Mouse (Mus musculus) testis, adult 2 months (tissue): ENCODE data around the gene Zfp983. TPM values are rescaled to one million over a fixed set of nuclear protein-coding genes. Genes with fewer than 3 reads are reported as not detected.
"Not testable (repeated sequence)": the region's sequence is repeated elsewhere in the genome, so short reads cannot be mapped to it uniquely, and the experiment has no call there.

ENCODE experiments used
- H3K27ac ChIP-seq: fragments of 200-500 bp; 2 replicates; pipeline ENCODE4 v1.5.1; 2012; ENCODE audit warnings: low read depth, low read length; ENCODE audit not compliant: control insufficient read depth, insufficient read depth
- H3K27me3 ChIP-seq: fragments of 200-500 bp; 2 replicates; pipeline ENCODE4 v1.6.1; 2012; ENCODE audit warnings: mild to moderate bottlenecking, low read length, moderate library complexity; ENCODE audit not compliant: control insufficient read depth, insufficient read depth
- H3K36me3 ChIP-seq: fragments of 200-500 bp; 2 replicates; pipeline ENCODE4 v1.6.1; 2012; ENCODE audit warnings: mild to moderate bottlenecking, low read length; ENCODE audit not compliant: control insufficient read depth, insufficient read depth
- H3K4me1 ChIP-seq: fragments of 200-500 bp; 2 replicates; pipeline ENCODE4 v1.6.1; 2012; ENCODE audit warnings: low read length; ENCODE audit not compliant: control insufficient read depth, insufficient read depth
- H3K4me3 ChIP-seq: fragments of 200-500 bp; 2 replicates; pipeline ENCODE4 v1.5.1; 2012; ENCODE audit warnings: low read depth, mild to moderate bottlenecking, low read length, moderate library complexity, mixed read lengths; ENCODE audit not compliant: control insufficient read depth
- CTCF ChIP-seq: fragments of 200-500 bp; IDR thresholded peaks from 2 replicates; pipeline ENCODE4 v1.5.1; 2012; ENCODE audit warnings: low read depth, mild to moderate bottlenecking, inconsistent platforms, low read length, moderate library complexity; ENCODE audit not compliant: control insufficient read depth, insufficient read depth, insufficient replicate concordance
- POLR2A ChIP-seq: fragments of 200-500 bp; IDR thresholded peaks from 2 replicates; pipeline ENCODE4 v1.6.1; 2012; ENCODE audit warnings: low read depth, mild to moderate bottlenecking, inconsistent platforms, low read length, moderate library complexity; ENCODE audit not compliant: control insufficient read depth
- polyA plus RNA-seq: library from polyadenylated mRNA; depleted of rRNA; stranded (reverse); fragments of >200 nt; gene quantifications from 2 replicates; pipeline ENCODE4 v1.2.3, GENCODE M21; 2012

The Zfp983 gene
- polyA plus RNA-seq, 1 experiment: 0.12 TPM

- Histone ChIP-seq H3K27me3 (no peaks in the 10 kb centered on the region), H3K4me3 (peak overlapping the region; percentile 88), H3K36me3 (no peaks in the 10 kb centered on the region), H3K27ac (peak overlapping the region; percentile 87), H3K4me1 (peaks cover 3% of the 10 kb centered on the region)
- TF ChIP-seq POLR2A (peak; percentile 61; the same call in 1 of the 2 replicates), CTCF (no peak)
Observed at GRCm38 (mm10) chr17:21679273-21680018, 29.0 kb downstream of the Zfp983 start.

GRCm38 (mm10) chr17:21680019-21680376, 29.6 kb downstream of the Zfp983 start:
- H3K27ac ChIP-seq: peak overlapping the region; percentile 76
- not testable (repeated sequence) for H3K4me1 ChIP-seq, H3K27me3 ChIP-seq

GRCm38 (mm10) chr17:21691560-21691959, 41.1 kb downstream of the Zfp983 start, which contains the start of gene Gm10226:
Gm10226 (plus strand) TSS chr17:21691860.
- H3K27me3 ChIP-seq: no peaks in the 10 kb centered on the region
- no peak for TF ChIP-seq CTCF
- no peak for TF ChIP-seq POLR2A
- no peaks in the 10 kb centered on the region for H3K4me1 ChIP-seq
- no peak within 1 kb of the TSS for H3K27ac ChIP-seq
- H3K36me3 ChIP-seq: no peaks in the 10 kb centered on the region
- no peak within 1 kb of the TSS for H3K4me3 ChIP-seq

More at GRCm38 (mm10) chr17:21680019-21680376, 29.6 kb downstream of the Zfp983 start:
- H3K4me3 ChIP-seq: peak overlapping the region; percentile 88
- not testable (repeated sequence) for H3K36me3 ChIP-seq

GRCm38 (mm10) chr17:21693342-21693741, 42.9 kb downstream of the Zfp983 start:
- Histone ChIP-seq H3K4me1 (no peaks in the 10 kb centered on the region), H3K27me3 (no peaks in the 10 kb centered on the region), H3K4me3 (no peak overlapping the region), H3K27ac (no peak overlapping the region), H3K36me3 (no peaks in the 10 kb centered on the region)
- TF ChIP-seq CTCF: no peak
- no peak for TF ChIP-seq POLR2A

GRCm38 (mm10) chr17:21696073-21696472, 45.6 kb downstream of the Zfp983 start:
- no peak overlapping the region for H3K27ac ChIP-seq
- no peak overlapping the region for H3K4me3 ChIP-seq
- H3K4me1 ChIP-seq: no peaks in the 10 kb centered on the region
- H3K27me3 ChIP-seq: no peaks in the 10 kb centered on the region
- TF ChIP-seq POLR2A: no peak
- TF ChIP-seq CTCF: no peak
- no peaks in the 10 kb centered on the region for H3K36me3 ChIP-seq

- Histone ChIP-seq H3K4me1 (peaks cover 6% of the 10 kb centered on the region; the same call in 1 of the 2 replicates), H3K27me3 (no peaks in the 10 kb centered on the region), H3K27ac (no peak overlapping the region), H3K4me3 (no peak overlapping the region), H3K36me3 (no peaks in the 10 kb centered on the region)
- no peak for TF ChIP-seq POLR2A
- no peak for TF ChIP-seq CTCF
Observed at GRCm38 (mm10) chr17:21702281-21703240, 52.1 kb downstream of the Zfp983 start.

- Histone ChIP-seq H3K4me3 (no peak overlapping the region), H3K27me3 (no peaks in the 10 kb centered on the region), H3K4me1 (peaks cover 8% of the 10 kb centered on the region; the same call in 1 of the 2 replicates), H3K27ac (no peak overlapping the region), H3K36me3 (no peaks in the 10 kb centered on the region)
- no peak for TF ChIP-seq CTCF
- TF ChIP-seq POLR2A: no peak
Observed at GRCm38 (mm10) chr17:21703414-21703813, 53.0 kb downstream of the Zfp983 start.
